Mouse (Mus musculus) cortical plate, adult 2 months (tissue): Measurements from ENCODE around the gene Bcor.

Source experiments
- CTCF ChIP-seq: fragments of 200-500 bp; IDR thresholded peaks from 2 replicates; pipeline ENCODE4 v1.5.1; 2011; ENCODE audit warnings: mild to moderate bottlenecking, control low read depth, low read length; ENCODE audit not compliant: insufficient read depth; ENCODE audit errors: extremely low read depth
- POLR2A ChIP-seq: fragments of 200-500 bp; IDR thresholded peaks from 2 replicates; pipeline ENCODE4 v1.6.1; 2011; ENCODE audit warnings: mild to moderate bottlenecking, low read length, control low read depth; ENCODE audit not compliant: insufficient read depth; ENCODE audit errors: extremely low read depth

DNA sequence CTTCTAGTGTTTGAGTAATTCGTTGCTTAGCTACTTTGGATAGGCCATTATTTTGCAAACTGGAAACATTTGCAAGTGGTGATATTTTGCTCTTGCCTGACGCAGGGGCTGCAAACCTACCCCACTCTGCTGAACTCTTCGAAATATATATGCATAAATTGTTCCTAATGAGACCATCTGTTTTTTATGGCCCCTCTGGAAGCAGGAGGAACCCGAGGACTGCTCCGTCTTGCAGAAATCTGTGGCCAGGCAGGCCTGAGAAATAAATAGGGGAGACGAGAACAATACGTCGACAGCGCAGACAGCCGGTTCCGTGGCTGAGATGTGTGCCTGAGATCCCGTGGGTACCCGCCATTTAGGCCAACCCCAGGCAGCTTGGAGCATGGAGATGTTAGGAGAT lies 159.5 kb downstream of the Bcor start:
- TF ChIP-seq CTCF (no peak), POLR2A (no peak)
